Mouse (Mus musculus) testis, adult 2 months (tissue): Measurements from ENCODE around the gene Kcna4. TPM values are rescaled to one million over a fixed set of nuclear protein-coding genes. Genes with fewer than 3 reads are reported as not detected.

Source experiments
- H3K27ac ChIP-seq: fragments of 200-500 bp; 2 replicates; pipeline ENCODE4 v1.5.1; 2012; ENCODE audit warnings: low read depth, low read length; ENCODE audit not compliant: control insufficient read depth, insufficient read depth
- H3K27me3 ChIP-seq: fragments of 200-500 bp; 2 replicates; pipeline ENCODE4 v1.6.1; 2012; ENCODE audit warnings: mild to moderate bottlenecking, low read length, moderate library complexity; ENCODE audit not compliant: control insufficient read depth, insufficient read depth
- H3K36me3 ChIP-seq: fragments of 200-500 bp; 2 replicates; pipeline ENCODE4 v1.6.1; 2012; ENCODE audit warnings: mild to moderate bottlenecking, low read length; ENCODE audit not compliant: control insufficient read depth, insufficient read depth
- H3K4me1 ChIP-seq: fragments of 200-500 bp; 2 replicates; pipeline ENCODE4 v1.6.1; 2012; ENCODE audit warnings: low read length; ENCODE audit not compliant: control insufficient read depth, insufficient read depth
- H3K4me3 ChIP-seq: fragments of 200-500 bp; 2 replicates; pipeline ENCODE4 v1.5.1; 2012; ENCODE audit warnings: low read depth, mild to moderate bottlenecking, low read length, moderate library complexity, mixed read lengths; ENCODE audit not compliant: control insufficient read depth
- CTCF ChIP-seq: fragments of 200-500 bp; IDR thresholded peaks from 2 replicates; pipeline ENCODE4 v1.5.1; 2012; ENCODE audit warnings: low read depth, mild to moderate bottlenecking, inconsistent platforms, low read length, moderate library complexity; ENCODE audit not compliant: control insufficient read depth, insufficient read depth, insufficient replicate concordance
- POLR2A ChIP-seq: fragments of 200-500 bp; IDR thresholded peaks from 2 replicates; pipeline ENCODE4 v1.6.1; 2012; ENCODE audit warnings: low read depth, mild to moderate bottlenecking, inconsistent platforms, low read length, moderate library complexity; ENCODE audit not compliant: control insufficient read depth
- polyA plus RNA-seq: library from polyadenylated mRNA; depleted of rRNA; stranded (reverse); fragments of >200 nt; gene quantifications from 2 replicates; pipeline ENCODE4 v1.2.3, GENCODE M21; 2012

The Kcna4 gene
- polyA plus RNA-seq, 1 experiment: 0.07 TPM

DNA sequence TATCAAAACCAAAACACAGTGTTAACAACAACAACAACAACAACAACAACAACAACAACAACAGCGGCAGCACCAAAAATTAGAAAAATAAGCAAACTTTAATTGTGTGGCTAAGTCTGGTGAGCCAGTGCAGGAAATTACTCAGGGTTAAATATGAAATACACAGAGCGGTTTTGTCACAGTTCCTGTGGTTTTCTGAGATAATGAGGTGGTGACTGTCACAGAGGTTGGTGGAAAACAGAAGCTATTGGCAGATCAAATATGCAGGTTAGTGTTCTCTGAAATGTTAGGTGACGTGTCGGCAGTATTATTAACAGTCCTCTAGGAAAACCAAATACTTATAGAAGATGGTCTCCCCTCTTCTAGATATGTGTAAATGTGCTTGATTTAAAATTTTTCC is 11.4 kb downstream of the Kcna4 start:
- TF ChIP-seq POLR2A: no peak
- TF ChIP-seq CTCF: no peak
- no peaks in the 10 kb centered on the region for H3K4me1 ChIP-seq
- no peak overlapping the region for H3K27ac ChIP-seq
- no peaks in the 10 kb centered on the region for H3K36me3 ChIP-seq
- H3K4me3 ChIP-seq: no peak overlapping the region
- no peaks in the 10 kb centered on the region for H3K27me3 ChIP-seq

GRCm38 (mm10) chr2:107304707-107305106 is 14.3 kb downstream of the Kcna4 start:
- Histone ChIP-seq H3K4me3 (no peak overlapping the region), H3K36me3 (no peaks in the 10 kb centered on the region), H3K27ac (no peak overlapping the region), H3K4me1 (no peaks in the 10 kb centered on the region), H3K27me3 (no peaks in the 10 kb centered on the region)
- no peak for TF ChIP-seq POLR2A
- no peak for TF ChIP-seq CTCF

DNA sequence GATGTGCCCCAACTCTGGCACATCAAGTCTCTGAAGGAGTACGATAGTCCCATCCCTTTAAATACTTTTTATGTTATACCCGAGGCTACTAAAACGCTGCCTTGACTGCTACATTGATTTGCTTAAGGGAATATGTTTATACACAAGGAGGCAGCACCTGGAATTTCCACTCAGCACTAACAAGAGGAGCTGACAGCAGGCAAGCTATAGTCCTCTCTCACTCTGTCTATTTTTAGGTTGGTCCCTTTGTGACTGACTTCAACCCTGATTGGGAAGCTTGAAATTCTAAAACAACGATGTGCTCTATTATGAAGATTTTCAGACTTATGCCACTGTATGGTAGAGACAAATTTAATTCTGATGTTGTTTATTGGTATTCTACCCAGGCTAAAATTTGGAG is 15.6 kb downstream of the Kcna4 start:
- Histone ChIP-seq H3K27me3 (no peaks in the 10 kb centered on the region), H3K36me3 (no peaks in the 10 kb centered on the region), H3K27ac (no peak overlapping the region), H3K4me3 (no peak overlapping the region), H3K4me1 (no peaks in the 10 kb centered on the region)
- TF ChIP-seq POLR2A (no peak), CTCF (no peak)

DNA sequence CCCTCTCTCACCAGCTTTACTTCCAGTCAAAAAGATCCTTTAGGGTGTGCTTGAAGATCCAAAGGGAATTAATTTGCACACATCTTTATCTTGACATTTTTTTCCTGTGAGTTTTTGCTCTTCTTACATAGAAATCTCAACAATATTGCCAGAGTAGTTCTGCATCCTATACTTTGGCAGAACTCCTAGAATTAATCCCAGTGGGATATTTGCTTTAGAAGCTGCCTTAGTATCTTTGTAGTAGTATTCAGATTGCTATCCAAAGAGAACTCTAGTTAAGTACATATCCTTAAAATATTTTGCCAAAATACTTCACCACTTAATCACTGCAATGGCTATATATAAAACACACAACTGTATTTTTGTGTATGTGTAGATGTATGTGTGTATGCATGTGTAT is 28.2 kb downstream of the Kcna4 start:
- Histone ChIP-seq H3K36me3 (no peaks in the 10 kb centered on the region), H3K4me1 (no peaks in the 10 kb centered on the region), H3K4me3 (no peak overlapping the region), H3K27me3 (no peaks in the 10 kb centered on the region), H3K27ac (no peak overlapping the region)
- TF ChIP-seq CTCF (no peak), POLR2A (no peak)

- H3K4me1 ChIP-seq: no peaks in the 10 kb centered on the region
- H3K4me3 ChIP-seq: no peak overlapping the region
- TF ChIP-seq CTCF: no peak
- no peak for TF ChIP-seq POLR2A
- no peaks in the 10 kb centered on the region for H3K27me3 ChIP-seq
- H3K27ac ChIP-seq: no peak overlapping the region
- no peaks in the 10 kb centered on the region for H3K36me3 ChIP-seq
Measured at GRCm38 (mm10) chr2:107321596-107322226, 31.3 kb downstream of the Kcna4 start.

DNA sequence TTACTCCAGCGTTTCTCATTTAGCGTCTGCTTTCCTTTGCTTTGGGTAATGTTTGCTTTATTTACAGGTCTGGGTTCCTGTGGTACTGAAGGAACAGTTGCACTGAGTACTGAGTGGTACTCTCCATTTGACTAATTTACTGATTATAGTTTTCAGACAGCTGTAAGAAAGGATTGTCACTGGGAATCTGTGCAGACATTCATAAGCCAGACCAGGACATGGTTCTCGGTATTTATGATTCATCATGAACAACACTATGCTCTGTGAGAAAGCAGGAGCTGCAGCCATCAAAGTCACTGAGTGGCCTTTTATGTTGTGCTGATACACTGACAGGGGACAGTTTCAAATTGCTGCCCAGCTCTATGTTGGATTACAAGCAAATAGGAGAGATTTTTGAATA is 33.7 kb downstream of the Kcna4 start:
- H3K27ac ChIP-seq: no peak overlapping the region
- H3K4me3 ChIP-seq: no peak overlapping the region
- no peaks in the 10 kb centered on the region for H3K27me3 ChIP-seq
- TF ChIP-seq POLR2A (no peak), CTCF (no peak)
- H3K4me1 ChIP-seq: no peaks in the 10 kb centered on the region
- H3K36me3 ChIP-seq: no peaks in the 10 kb centered on the region

- TF ChIP-seq POLR2A (no peak), CTCF (no peak)
- H3K36me3 ChIP-seq: no peaks in the 10 kb centered on the region
- no peaks in the 10 kb centered on the region for H3K27me3 ChIP-seq
- H3K4me3 ChIP-seq: no peak overlapping the region
- H3K4me1 ChIP-seq: no peaks in the 10 kb centered on the region
- no peak overlapping the region for H3K27ac ChIP-seq
Measured at GRCm38 (mm10) chr2:107327276-107327675, 36.8 kb downstream of the Kcna4 start.

DNA sequence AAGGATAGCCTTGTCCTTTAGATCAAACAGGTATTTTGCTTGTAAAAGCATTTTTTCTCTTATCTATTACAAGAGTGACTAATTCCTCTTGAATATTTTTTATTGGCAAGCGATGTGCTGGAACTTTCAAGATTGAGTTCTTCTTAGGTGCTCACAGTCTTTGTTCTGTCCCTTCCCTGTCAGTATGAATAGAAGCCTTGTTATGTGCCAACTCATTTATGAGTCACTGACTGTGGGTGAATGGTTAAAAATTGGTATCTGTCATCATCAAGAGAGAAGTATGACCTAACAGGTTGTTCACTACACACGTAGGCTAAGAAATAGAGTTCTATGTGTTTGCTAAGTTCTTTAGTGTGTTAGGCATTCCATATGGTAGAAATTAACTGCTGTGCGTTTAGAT is 50.9 kb downstream of the Kcna4 start:
- Histone ChIP-seq H3K36me3 (no peaks in the 10 kb centered on the region), H3K27ac (no peak overlapping the region), H3K4me3 (no peak overlapping the region), H3K4me1 (no peaks in the 10 kb centered on the region), H3K27me3 (no peaks in the 10 kb centered on the region)
- TF ChIP-seq POLR2A: no peak
- no peak for TF ChIP-seq CTCF
